Mouse (Mus musculus): ENCODE data around the gene Sarnp. TPM values are rescaled to one million over a fixed set of nuclear protein-coding genes. Genes with fewer than 3 reads are reported as not detected.

Gene Sarnp
- polyA plus RNA-seq, 1 experiment: 288 TPM

DNA sequence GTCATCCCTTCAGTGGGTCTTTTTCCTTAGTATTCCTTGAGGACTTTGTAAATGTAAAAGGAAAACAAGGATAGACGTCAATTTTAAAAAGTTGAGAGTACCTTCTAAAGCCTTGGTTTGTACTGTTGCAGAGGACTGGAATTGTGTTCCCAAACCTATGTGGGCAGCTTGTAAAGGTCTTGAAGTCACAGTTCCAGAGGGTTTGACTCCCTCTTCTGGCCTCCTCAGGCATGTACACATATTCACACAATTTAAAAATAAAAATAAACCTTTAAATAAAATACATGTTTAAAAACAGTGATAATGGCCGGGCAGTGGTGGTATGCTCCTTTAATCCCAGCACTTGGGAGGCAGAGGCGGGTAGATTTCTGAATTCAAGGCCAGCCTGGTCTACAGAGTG is 48.9 kb downstream of the Sarnp start:
- H3K4me1 ChIP-seq (ENCODE audit: control insufficient read depth, insufficient read depth, low read length): peaks cover 1% of the 10 kb centered on the region
- H3K4me3 ChIP-seq (ENCODE audit: low read depth, low read length): no peak overlapping the region
- no peak for TF ChIP-seq POLR2A (IDR thresholded peaks at IDR 0.05; ENCODE audit: insufficient read depth, low read length)
- no peak for TF ChIP-seq CTCF (IDR thresholded peaks at IDR 0.05; ENCODE audit: low read depth, low read length)
- no peak for TF ChIP-seq EP300 (IDR thresholded peaks at IDR 0.05; ENCODE audit: insufficient read depth, low read depth, low read length)
- no peak overlapping the region for H3K27ac ChIP-seq (ENCODE audit: insufficient read depth, low read length)
- H3K27me3 ChIP-seq (ENCODE audit: control insufficient read depth, insufficient read depth, low read length, poor library complexity, severe bottlenecking): no peaks in the 10 kb centered on the region
- no peak overlapping the region for H3K9ac ChIP-seq (ENCODE audit: low read depth, poor library complexity, severe bottlenecking)
- no peaks in the 10 kb centered on the region for H3K9me3 ChIP-seq (replicated peaks; ENCODE audit: control insufficient read depth, insufficient read depth, low read length, poor library complexity, severe bottlenecking)
- peaks cover 47% of the 10 kb centered on the region for H3K36me3 ChIP-seq (ENCODE audit: control insufficient read depth, insufficient read depth, low read length, poor library complexity, severe bottlenecking)

DNA sequence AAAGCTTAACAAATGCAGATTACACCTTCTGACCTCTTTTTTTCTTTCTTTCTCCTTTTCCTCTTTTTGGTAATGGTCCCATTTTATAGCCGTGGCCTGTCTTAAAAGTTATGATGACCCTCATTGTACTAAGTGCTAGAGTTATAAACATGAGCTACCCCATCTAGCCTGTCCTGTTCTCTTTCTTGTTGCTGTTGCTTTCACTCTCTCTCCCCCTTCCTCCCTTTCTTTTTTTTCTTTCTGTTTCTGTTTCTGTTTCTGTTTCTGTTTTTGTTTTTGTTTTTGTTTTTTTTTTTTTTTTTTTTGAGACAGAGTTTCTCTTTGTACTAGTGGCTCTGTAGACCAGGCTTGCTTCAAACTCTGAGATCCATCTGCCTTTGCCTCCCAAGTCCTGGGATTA is 49.4 kb downstream of the Sarnp start:
- Histone ChIP-seq H3K36me3 (ENCODE audit: control insufficient read depth, insufficient read depth, low read length, poor library complexity, severe bottlenecking) (peaks cover 48% of the 10 kb centered on the region), H3K9me3 (replicated peaks; ENCODE audit: control insufficient read depth, insufficient read depth, low read length, poor library complexity, severe bottlenecking) (no peaks in the 10 kb centered on the region), H3K27ac (ENCODE audit: insufficient read depth, low read length) (no peak overlapping the region), H3K4me1 (ENCODE audit: control insufficient read depth, insufficient read depth, low read length) (peaks cover 1% of the 10 kb centered on the region), H3K4me3 (ENCODE audit: low read depth, low read length) (no peak overlapping the region), H3K27me3 (ENCODE audit: control insufficient read depth, insufficient read depth, low read length, poor library complexity, severe bottlenecking) (no peaks in the 10 kb centered on the region), H3K9ac (ENCODE audit: low read depth, poor library complexity, severe bottlenecking) (no peak overlapping the region)
- TF ChIP-seq EP300 (IDR thresholded peaks at IDR 0.05; ENCODE audit: insufficient read depth, low read depth, low read length): no peak
- no peak for TF ChIP-seq CTCF (IDR thresholded peaks at IDR 0.05; ENCODE audit: low read depth, low read length)
- TF ChIP-seq POLR2A (IDR thresholded peaks at IDR 0.05; ENCODE audit: insufficient read depth, low read length): no peak

DNA sequence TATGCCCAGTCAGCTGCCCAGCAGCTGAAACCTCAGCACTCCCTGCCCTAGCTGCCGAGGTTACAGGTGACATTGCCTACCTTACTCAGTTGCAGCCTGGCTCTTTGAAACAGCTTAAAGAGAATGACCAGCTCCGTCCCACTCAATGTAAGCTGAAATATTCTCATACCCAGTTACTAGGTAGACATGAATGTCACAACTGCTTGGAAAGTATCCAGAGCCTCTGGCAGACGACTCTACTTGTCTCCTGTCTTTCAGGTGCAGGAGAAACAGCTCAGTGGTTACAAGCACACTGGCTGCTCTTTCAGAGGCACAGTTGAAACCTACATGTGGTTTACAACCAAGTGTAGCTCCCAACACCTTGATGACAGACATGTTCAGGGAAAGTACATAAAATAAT is 53.2 kb downstream of the Sarnp start:
- H3K4me3 ChIP-seq (ENCODE audit: low read depth, low read length): no peak overlapping the region
- peaks cover 1% of the 10 kb centered on the region for H3K4me1 ChIP-seq (ENCODE audit: control insufficient read depth, insufficient read depth, low read length)
- H3K36me3 ChIP-seq (ENCODE audit: control insufficient read depth, insufficient read depth, low read length, poor library complexity, severe bottlenecking): peaks cover 66% of the 10 kb centered on the region
- no peaks in the 10 kb centered on the region for H3K9me3 ChIP-seq (replicated peaks; ENCODE audit: control insufficient read depth, insufficient read depth, low read length, poor library complexity, severe bottlenecking)
- TF ChIP-seq CTCF (IDR thresholded peaks at IDR 0.05; ENCODE audit: low read depth, low read length) (no peak), EP300 (IDR thresholded peaks at IDR 0.05; ENCODE audit: insufficient read depth, low read depth, low read length) (no peak), POLR2A (IDR thresholded peaks at IDR 0.05; ENCODE audit: insufficient read depth, low read length) (no peak)
- no peaks in the 10 kb centered on the region for H3K27me3 ChIP-seq (ENCODE audit: control insufficient read depth, insufficient read depth, low read length, poor library complexity, severe bottlenecking)
- no peak overlapping the region for H3K9ac ChIP-seq (ENCODE audit: low read depth, poor library complexity, severe bottlenecking)
- no peak overlapping the region for H3K27ac ChIP-seq (ENCODE audit: insufficient read depth, low read length)

DNA sequence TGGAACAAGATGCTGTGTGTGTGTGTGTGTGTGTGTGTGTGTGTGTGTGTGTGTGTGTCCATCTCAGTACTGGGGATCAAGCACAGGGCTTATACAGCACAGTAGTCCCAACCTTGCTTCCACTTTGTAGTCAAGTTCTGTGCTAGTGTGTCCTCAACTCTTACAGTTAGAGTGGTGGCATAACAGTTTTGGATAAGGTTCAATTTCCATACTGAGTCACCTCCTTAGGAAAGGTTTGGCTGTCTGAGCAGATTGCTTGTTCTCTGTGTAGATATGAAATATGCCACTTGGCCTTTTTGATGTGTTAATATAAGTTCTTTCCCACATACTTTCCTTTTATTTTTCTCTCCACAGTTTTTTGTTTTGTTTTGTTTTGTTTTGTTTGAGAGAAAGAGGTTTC is 61.2 kb downstream of the Sarnp start:
- TF ChIP-seq CTCF (IDR thresholded peaks at IDR 0.05; ENCODE audit: low read depth, low read length): no peak
- TF ChIP-seq POLR2A (IDR thresholded peaks at IDR 0.05; ENCODE audit: insufficient read depth, low read length): no peak
- no peak for TF ChIP-seq EP300 (IDR thresholded peaks at IDR 0.05; ENCODE audit: insufficient read depth, low read depth, low read length)
- no peak overlapping the region for H3K9ac ChIP-seq (ENCODE audit: low read depth, poor library complexity, severe bottlenecking)
- H3K36me3 ChIP-seq (ENCODE audit: control insufficient read depth, insufficient read depth, low read length, poor library complexity, severe bottlenecking): peaks cover 39% of the 10 kb centered on the region
- no peak overlapping the region for H3K4me3 ChIP-seq (ENCODE audit: low read depth, low read length)
- no peaks in the 10 kb centered on the region for H3K27me3 ChIP-seq (ENCODE audit: control insufficient read depth, insufficient read depth, low read length, poor library complexity, severe bottlenecking)
- H3K9me3 ChIP-seq (replicated peaks; ENCODE audit: control insufficient read depth, insufficient read depth, low read length, poor library complexity, severe bottlenecking): no peaks in the 10 kb centered on the region
- no peaks in the 10 kb centered on the region for H3K4me1 ChIP-seq (ENCODE audit: control insufficient read depth, insufficient read depth, low read length)
- no peak overlapping the region for H3K27ac ChIP-seq (ENCODE audit: insufficient read depth, low read length)

- Histone ChIP-seq H3K27me3 (ENCODE audit: control insufficient read depth, insufficient read depth, low read length, poor library complexity, severe bottlenecking) (no peaks in the 10 kb centered on the region), H3K36me3 (ENCODE audit: control insufficient read depth, insufficient read depth, low read length, poor library complexity, severe bottlenecking) (peaks cover 34% of the 10 kb centered on the region)
- TF ChIP-seq EP300 (IDR thresholded peaks at IDR 0.05; ENCODE audit: insufficient read depth, low read depth, low read length) (no peak), POLR2A (IDR thresholded peaks at IDR 0.05; ENCODE audit: insufficient read depth, low read length) (no peak), CTCF (IDR thresholded peaks at IDR 0.05; ENCODE audit: low read depth, low read length) (no peak)
Measured at GRCm38 (mm10) chr10:128878811-128879210, 61.7 kb downstream of the Sarnp start.

GRCm38 (mm10) chr10:128882067-128882466 is 64.9 kb downstream of the Sarnp start:
- no peaks in the 10 kb centered on the region for H3K4me1 ChIP-seq (ENCODE audit: control insufficient read depth, insufficient read depth, low read length)
- TF ChIP-seq POLR2A (IDR thresholded peaks at IDR 0.05; ENCODE audit: insufficient read depth, low read length) (no peak), EP300 (IDR thresholded peaks at IDR 0.05; ENCODE audit: insufficient read depth, low read depth, low read length) (no peak), CTCF (IDR thresholded peaks at IDR 0.05; ENCODE audit: low read depth, low read length) (no peak)
- H3K9ac ChIP-seq (ENCODE audit: low read depth, poor library complexity, severe bottlenecking): no peak overlapping the region
- peaks cover 8% of the 10 kb centered on the region for H3K36me3 ChIP-seq (ENCODE audit: control insufficient read depth, insufficient read depth, low read length, poor library complexity, severe bottlenecking)
- no peaks in the 10 kb centered on the region for H3K27me3 ChIP-seq (ENCODE audit: control insufficient read depth, insufficient read depth, low read length, poor library complexity, severe bottlenecking)
- H3K27ac ChIP-seq (ENCODE audit: insufficient read depth, low read length): no peak overlapping the region
- H3K9me3 ChIP-seq (replicated peaks; ENCODE audit: control insufficient read depth, insufficient read depth, low read length, poor library complexity, severe bottlenecking): no peaks in the 10 kb centered on the region
- H3K4me3 ChIP-seq (ENCODE audit: low read depth, low read length): no peak overlapping the region

More at GRCm38 (mm10) chr10:128878811-128879210, 61.7 kb downstream of the Sarnp start:
- Histone ChIP-seq H3K9me3 (replicated peaks; ENCODE audit: control insufficient read depth, insufficient read depth, low read length, poor library complexity, severe bottlenecking) (no peaks in the 10 kb centered on the region), H3K27ac (ENCODE audit: insufficient read depth, low read length) (no peak overlapping the region), H3K4me1 (ENCODE audit: control insufficient read depth, insufficient read depth, low read length) (no peaks in the 10 kb centered on the region), H3K9ac (ENCODE audit: low read depth, poor library complexity, severe bottlenecking) (no peak overlapping the region), H3K4me3 (ENCODE audit: low read depth, low read length) (no peak overlapping the region)
